Mouse (Mus musculus) limb, embryonic 11.5 days (tissue): ENCODE data around the gene Hsp90aa1. TPM values are rescaled to one million over a fixed set of nuclear protein-coding genes. Genes with fewer than 3 reads are reported as not detected.

Experiments
- ATAC-seq: fragments of 200-750 bp; cut with Nextera tagmentation; 2 replicates; pipeline ENCODE4 v1.8.0; 2017; ENCODE audit warnings: low read depth; ENCODE audit not compliant: insufficient number of reproducible peaks, low FRiP score, low TSS enrichment
- DNase-seq: peaks from one replicate; pipeline ENCODE4 v3.0.0-alpha.2; 2015; ENCODE audit warnings: low spot score
- H3K27ac ChIP-seq: fragments of 300-500 bp; sonication (generic); replicated peaks from 2 replicates; pipeline ENCODE4 v1.5.1; 2014; ENCODE audit warnings: low read depth, mild to moderate bottlenecking, low read length
- H3K27me3 ChIP-seq: fragments of 300-500 bp; sonication (generic); 2 replicates; pipeline ENCODE4 v1.6.1; 2014; ENCODE audit warnings: mild to moderate bottlenecking, low read length, mixed read lengths; ENCODE audit not compliant: control insufficient read depth, insufficient read depth
- H3K36me3 ChIP-seq: fragments of 300-500 bp; sonication (generic); 2 replicates; pipeline ENCODE4 v1.6.1; 2014; ENCODE audit warnings: mild to moderate bottlenecking, low read length, moderate library complexity, mixed read lengths; ENCODE audit not compliant: control insufficient read depth, insufficient read depth
- H3K4me1 ChIP-seq: fragments of 300-500 bp; sonication (generic); 2 replicates; pipeline ENCODE4 v1.6.1; 2014; ENCODE audit warnings: low read length, mixed read lengths; ENCODE audit not compliant: control insufficient read depth, insufficient read depth
- H3K4me2 ChIP-seq: fragments of 300-500 bp; sonication (generic); 2 replicates; pipeline ENCODE4 v1.6.1; 2014; ENCODE audit warnings: low read depth, mild to moderate bottlenecking, moderate library complexity; ENCODE audit not compliant: severe bottlenecking
- H3K4me3 ChIP-seq: fragments of 300-500 bp; sonication (generic); 2 replicates; pipeline ENCODE4 v1.5.1; 2014; ENCODE audit warnings: low read depth, low read length
- H3K9ac ChIP-seq: fragments of 300-500 bp; sonication (generic); 2 replicates; pipeline ENCODE4 v1.6.1; 2014; ENCODE audit warnings: mild to moderate bottlenecking, low read length
- H3K9me3 ChIP-seq: fragments of 300-500 bp; sonication (generic); 2 replicates; pipeline ENCODE4 v1.6.1; 2016; ENCODE audit warnings: low read length; ENCODE audit not compliant: control insufficient read depth
- WGBS: fragments of 180-500 bp; shearing (Covaris S2); extraction: QIAGEN DNeasy Blood & Tissue Kit; methylation state at CpG from one replicate; pipeline ENCODE4 v1.1.7; 2014; 5-methylcytosine and 5-hydroxymethylcytosine counted together
- polyA plus RNA-seq: library from polyadenylated mRNA; unstranded; fragments of >200 nt; fragmentation: Nextera tagmentation; extraction: Ambion mirVana; gene quantifications from 2 replicates; pipeline ENCODE4 v1.2.1, GENCODE M21; 2014

The Hsp90aa1 gene
- polyA plus RNA-seq, 1 experiment from 2014 or later, result 1,253 TPM

DNA sequence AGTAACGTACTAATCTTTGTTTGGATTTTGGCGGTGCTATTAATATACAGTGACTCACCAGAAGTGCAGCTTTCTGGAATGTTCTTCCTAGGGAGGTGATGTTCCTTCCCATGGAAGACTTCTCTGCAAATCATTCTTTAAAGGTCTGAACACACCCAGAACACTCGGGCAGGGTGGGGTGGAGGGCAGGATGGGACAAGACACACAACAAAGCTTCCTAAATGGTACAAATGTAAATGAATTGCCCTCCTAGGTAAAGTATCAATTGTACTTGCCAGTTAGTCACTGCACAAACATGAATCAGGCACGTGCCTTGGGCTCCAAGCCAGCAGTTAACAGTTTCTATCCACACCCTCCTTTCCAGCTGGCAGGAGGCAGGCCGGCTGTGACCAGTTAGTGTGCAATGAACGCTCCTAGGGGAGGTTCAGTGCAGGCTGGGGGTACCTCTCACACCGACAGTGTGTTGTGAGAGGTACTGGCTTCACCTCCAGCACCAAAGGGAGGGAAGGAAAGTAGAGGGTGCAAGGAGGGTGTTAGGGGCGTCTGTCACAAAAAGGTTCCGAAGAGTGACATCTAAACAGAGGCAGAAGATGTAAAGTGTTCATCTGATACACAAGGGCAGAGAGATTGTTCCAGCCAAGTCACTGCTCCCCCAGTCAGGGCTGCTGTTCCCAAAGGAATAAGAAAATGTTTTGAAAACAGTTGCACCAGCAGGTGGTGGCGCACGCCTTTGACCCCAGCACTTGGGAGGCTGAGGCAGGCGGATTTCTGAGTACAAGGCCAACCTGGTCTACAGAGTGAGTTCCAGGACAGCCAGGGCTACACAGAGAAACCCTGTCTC is 14.4 kb downstream of the Hsp90aa1 start:
- H3K36me3 ChIP-seq, result peaks cover 16% of the 10 kb centered on the region; the same call in 1 of the 2 replicates

DNA sequence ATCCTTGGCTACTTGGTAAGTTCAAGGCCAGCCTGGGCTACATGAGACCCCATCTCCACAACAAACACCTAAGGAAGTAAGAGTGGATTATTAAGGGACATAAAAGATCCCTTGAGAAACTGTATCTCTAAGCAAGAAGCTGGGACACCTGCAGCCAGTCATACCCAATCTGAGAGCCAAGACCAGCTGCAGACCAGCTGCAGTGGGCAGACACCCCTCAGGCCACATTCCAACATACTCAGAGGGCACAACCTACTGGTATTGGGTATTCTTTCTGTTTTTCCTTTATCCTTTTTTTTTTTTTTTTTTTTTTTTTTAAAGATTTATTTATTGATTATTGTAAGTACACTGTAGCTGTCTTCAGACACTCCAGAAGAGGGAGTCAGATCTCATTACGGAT is 18.9 kb downstream of the Hsp90aa1 start:
- ATAC-seq, result no peak

More for the DNA sequence above, 14.4 kb downstream of the Hsp90aa1 start:
- no peaks in the 10 kb centered on the region for H3K9me3 ChIP-seq
- DNase-seq (no peak), ATAC-seq (no peak)
- no peak overlapping the region for H3K27ac ChIP-seq
- 83% methylated on average over 12 of the region's 12 CpGs for WGBS
- no peaks in the 10 kb centered on the region for H3K27me3 ChIP-seq
- no peak overlapping the region for H3K4me2 ChIP-seq
- no peaks in the 10 kb centered on the region for H3K4me1 ChIP-seq
- no peak overlapping the region for H3K9ac ChIP-seq
- no peak overlapping the region for H3K4me3 ChIP-seq

DNA sequence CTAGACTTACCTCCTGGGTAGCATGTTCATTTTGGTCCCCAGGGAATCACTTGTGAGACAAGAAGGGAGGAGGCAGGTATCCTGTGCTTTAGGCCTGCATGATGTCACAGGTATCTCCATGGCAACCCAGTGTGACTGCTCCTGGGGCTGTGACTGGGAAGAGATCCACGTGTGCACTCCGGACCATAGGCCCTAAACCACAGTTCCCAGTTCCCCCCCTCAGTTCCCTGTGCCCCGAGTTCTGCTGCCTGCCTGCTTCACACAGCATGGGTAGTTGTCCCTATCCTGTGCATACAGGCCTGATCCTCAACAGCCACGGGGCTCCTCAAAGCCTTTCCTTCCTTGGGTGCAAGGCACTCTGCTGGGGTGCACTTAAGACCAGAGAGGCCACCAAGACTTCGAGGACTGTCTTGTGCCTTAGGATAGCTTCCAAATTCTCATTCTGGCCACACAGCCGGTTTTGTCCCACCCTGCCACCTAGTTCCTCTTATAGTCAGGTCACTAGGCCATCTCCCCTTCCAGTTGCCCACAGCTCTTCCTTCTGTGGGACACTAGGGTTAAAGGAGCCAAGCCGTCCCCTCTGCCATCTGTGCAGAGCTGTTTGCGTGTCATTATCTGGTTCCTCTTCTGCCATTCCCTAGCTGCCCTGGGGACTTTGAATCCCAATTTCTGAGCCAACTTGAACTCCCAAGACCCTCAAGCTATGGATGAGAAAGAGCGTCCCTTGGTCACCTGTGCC is 19.8 kb downstream of the Hsp90aa1 start, which contains the start of gene 1700001K19Rik:
Gene 1700001K19Rik, minus strand, starts transcription at position 59 of the 739 bp plus-strand sequence.
- H3K27ac ChIP-seq, result no peak within 1 kb of the TSS
- no peaks in the 10 kb centered on the region for H3K9me3 ChIP-seq
- DNase-seq (no peak), ATAC-seq (no peak)
- H3K4me3 ChIP-seq, result no peak within 1 kb of the TSS
- H3K27me3 ChIP-seq, result no peaks in the 10 kb centered on the region
- H3K36me3 ChIP-seq, result peaks cover 3% of the 10 kb centered on the region; the same call in 1 of the 2 replicates
- WGBS, result 75% methylated on average over 9 of the region's 9 CpGs
- no peak within 1 kb of the TSS for H3K4me2 ChIP-seq
- H3K4me1 ChIP-seq, result 0 out of 2 replicates have a peak, but pooled peaks cover 3% of the 10 kb centered on the region
- no peak within 1 kb of the TSS for H3K9ac ChIP-seq

More for the DNA sequence above, 18.9 kb downstream of the Hsp90aa1 start:
- H3K4me1 ChIP-seq, result 0 out of 2 replicates have a peak, but pooled peaks cover under 1% of the 10 kb centered on the region
- no peaks in the 10 kb centered on the region for H3K27me3 ChIP-seq
- H3K4me2 ChIP-seq, result no peak overlapping the region
- H3K9me3 ChIP-seq, result no peaks in the 10 kb centered on the region
- no peak overlapping the region for H3K27ac ChIP-seq
- H3K36me3 ChIP-seq, result peaks cover 4% of the 10 kb centered on the region; the same call in 1 of the 2 replicates
- H3K9ac ChIP-seq, result no peak overlapping the region
- no peak for DNase-seq
- no CpG with 5 or more reads among the region's 1 CpGs for WGBS
- H3K4me3 ChIP-seq, result no peak overlapping the region

DNA sequence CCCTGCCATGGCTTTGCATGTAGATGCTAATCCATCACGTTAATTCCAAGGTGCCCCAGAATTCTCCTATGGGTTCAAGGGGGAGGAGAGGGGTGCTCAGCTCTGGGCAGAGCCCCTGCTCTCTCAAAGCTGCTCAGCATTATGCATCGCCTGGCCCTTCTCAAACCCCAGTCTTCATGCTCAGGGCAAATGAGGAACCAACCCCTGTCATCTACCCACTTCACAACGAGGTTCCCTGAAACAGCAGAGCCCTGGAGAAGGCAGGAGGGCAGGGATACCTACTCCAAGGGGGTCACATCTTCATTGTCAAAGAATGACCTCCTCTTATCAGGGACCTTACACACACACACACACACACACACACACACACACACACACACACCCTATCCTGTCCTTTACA is 20.6 kb downstream of the Hsp90aa1 start:
- H3K9ac ChIP-seq, result no peak overlapping the region
- H3K27me3 ChIP-seq, result no peaks in the 10 kb centered on the region
- no peak overlapping the region for H3K27ac ChIP-seq
- DNase-seq (no peak), ATAC-seq (no peak)
- H3K4me2 ChIP-seq, result no peak overlapping the region
- H3K4me3 ChIP-seq, result no peak overlapping the region
- 0 out of 2 replicates have a peak, but pooled peaks cover 3% of the 10 kb centered on the region for H3K4me1 ChIP-seq
- 56% methylated on average over 3 of the region's 3 CpGs for WGBS
- peaks cover 3% of the 10 kb centered on the region; the same call in 1 of the 2 replicates for H3K36me3 ChIP-seq
- no peaks in the 10 kb centered on the region for H3K9me3 ChIP-seq

DNA sequence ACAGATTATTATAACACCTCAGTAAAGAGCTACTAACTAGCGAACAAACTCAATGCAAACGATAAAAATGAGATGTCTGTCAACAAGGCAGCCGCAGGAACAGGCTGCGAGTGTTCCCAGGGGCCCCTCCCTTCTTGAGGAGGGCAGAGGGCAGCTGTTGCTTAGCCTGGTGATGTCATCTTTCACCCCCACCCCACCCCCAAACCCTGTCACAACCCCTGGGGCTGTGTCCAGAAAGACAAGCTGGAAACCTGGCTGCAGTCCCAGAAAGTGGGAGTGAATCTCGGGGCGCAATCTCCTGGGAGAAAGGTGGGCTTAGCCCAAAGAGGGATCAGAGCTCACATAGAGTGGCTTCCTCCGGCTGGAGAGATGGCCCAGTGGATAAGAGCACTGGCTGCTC is 21.3 kb downstream of the Hsp90aa1 start:
- Histone ChIP-seq H3K4me3 (no peak overlapping the region), H3K4me2 (no peak overlapping the region), H3K27ac (no peak overlapping the region), H3K36me3 (peaks cover 2% of the 10 kb centered on the region; the same call in 1 of the 2 replicates), H3K4me1 (0 out of 2 replicates have a peak, but pooled peaks cover 3% of the 10 kb centered on the region), H3K9me3 (no peaks in the 10 kb centered on the region), H3K9ac (no peak overlapping the region), H3K27me3 (no peaks in the 10 kb centered on the region)
- no peak for DNase-seq
- 64% methylated on average over 7 of the region's 7 CpGs for WGBS
- no peak for ATAC-seq

DNA sequence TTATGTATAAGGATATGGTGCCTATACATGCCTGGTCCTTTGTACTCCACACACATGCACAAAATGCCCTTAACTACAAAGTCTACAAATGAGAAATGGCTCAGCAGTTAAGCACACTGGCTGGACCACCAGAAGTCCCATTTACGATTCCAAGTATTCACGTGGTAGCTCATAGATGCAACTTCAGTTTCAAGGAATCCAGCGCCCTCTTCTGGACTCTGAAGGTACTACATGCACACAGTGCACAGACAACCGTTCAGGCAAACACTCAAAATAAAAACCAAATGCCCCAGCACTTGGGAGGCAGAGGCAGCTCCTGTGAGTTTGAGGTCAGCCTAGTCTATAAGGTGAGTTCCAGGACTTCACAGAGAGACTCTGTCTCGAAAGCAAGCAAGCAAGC is 28.3 kb downstream of the Hsp90aa1 start:
- no peak for ATAC-seq
- WGBS, result 50% methylated on average over 5 of the region's 5 CpGs
- Histone ChIP-seq H3K27me3 (no peaks in the 10 kb centered on the region), H3K4me1 (0 out of 2 replicates have a peak, but pooled peaks cover 3% of the 10 kb centered on the region), H3K9me3 (no peaks in the 10 kb centered on the region), H3K9ac (no peak overlapping the region), H3K4me2 (no peak overlapping the region), H3K27ac (no peak overlapping the region), H3K36me3 (no peaks in the 10 kb centered on the region), H3K4me3 (no peak overlapping the region)
- peak; percentile 61 for DNase-seq

DNA sequence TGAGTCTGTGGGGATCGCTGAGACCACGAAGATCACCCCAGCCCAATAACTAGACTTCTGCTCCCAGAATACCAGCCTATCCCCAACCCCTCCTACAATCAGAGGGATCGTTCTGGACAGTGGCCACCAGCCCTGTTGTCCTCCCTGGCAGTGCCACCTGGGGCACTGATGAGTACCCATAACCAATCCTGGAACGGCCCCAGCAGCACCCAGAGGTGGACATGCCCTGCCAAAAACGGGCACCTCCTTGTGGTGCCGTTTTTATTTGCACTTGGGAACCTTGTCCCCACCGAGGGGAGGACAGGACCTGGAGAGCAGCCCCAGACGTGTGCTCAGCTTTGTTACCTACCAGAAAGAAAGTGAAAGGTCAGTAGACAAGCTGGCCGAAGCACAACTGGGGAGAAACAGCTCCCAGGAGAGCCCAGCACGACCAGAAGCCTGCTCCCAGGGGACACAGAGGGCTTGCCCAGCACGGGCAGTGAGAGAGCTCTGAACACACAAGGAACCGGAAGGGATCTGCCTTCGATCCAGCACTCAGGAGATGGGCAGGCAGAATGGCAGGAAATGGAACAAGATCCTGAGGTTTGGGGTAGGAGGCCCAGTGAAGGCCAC is 35.0 kb downstream of the Hsp90aa1 start:
- ATAC-seq, result no peak
- H3K27me3 ChIP-seq, result no peaks in the 10 kb centered on the region
- H3K36me3 ChIP-seq, result peaks cover 34% of the 10 kb centered on the region
- no peak for DNase-seq
- WGBS, result 87% methylated on average over 13 of the region's 13 CpGs
- H3K4me3 ChIP-seq, result no peak overlapping the region
- H3K9ac ChIP-seq, result no peak overlapping the region
- H3K27ac ChIP-seq, result no peak overlapping the region
- H3K9me3 ChIP-seq, result no peaks in the 10 kb centered on the region
- H3K4me1 ChIP-seq, result no peaks in the 10 kb centered on the region
- H3K4me2 ChIP-seq, result no peak overlapping the region

DNA sequence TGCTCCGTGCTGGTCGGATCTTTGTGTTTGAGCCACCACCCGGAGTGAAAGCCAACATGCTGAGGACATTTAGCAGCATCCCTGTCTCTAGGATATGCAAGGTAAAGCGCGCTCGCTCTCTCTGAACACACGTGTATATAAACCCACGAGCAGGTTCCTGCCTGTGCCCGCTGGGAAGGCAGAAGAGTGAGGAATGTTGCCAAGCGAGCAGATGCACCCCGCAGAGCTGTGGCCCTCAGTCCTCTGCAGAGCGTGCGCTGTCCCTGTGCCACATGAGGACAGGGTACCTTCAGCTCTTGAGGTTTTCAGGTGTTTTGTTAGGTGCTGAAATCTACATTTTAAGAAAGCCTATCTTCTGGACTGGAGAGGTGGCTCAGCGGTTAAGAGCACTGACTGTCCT is 40.8 kb downstream of the Hsp90aa1 start:
- WGBS, result 95% methylated on average over 14 of the region's 14 CpGs
- no peak overlapping the region for H3K4me3 ChIP-seq
- H3K36me3 ChIP-seq, result peaks cover 67% of the 10 kb centered on the region
- H3K27me3 ChIP-seq, result no peaks in the 10 kb centered on the region
- no peak overlapping the region for H3K27ac ChIP-seq
- H3K9ac ChIP-seq, result no peak overlapping the region
- ATAC-seq (no peak), DNase-seq (no peak)
- H3K4me1 ChIP-seq, result no peaks in the 10 kb centered on the region
- no peak overlapping the region for H3K4me2 ChIP-seq
- no peaks in the 10 kb centered on the region for H3K9me3 ChIP-seq
